16 mouse cellular contexts compared by ENCODE assay signal in genomic region chr2:60278627-60279026, GRCm38 (mm10).
"Had no signal": no experiment of that assay in that cellular context is flagged by ENCODE, and none has a peak within 500 bp of the region (broad histone marks: within the 10 kb centered on the region; RNA-seq: fewer than 3 reads in every experiment).

No protein-coding gene starts in this region.

- H3K9me3 ChIP-seq: limb, embryonic 15.5 days; liver, embryonic 12.5 days; midbrain, embryonic 10.5 days; midbrain, embryonic 15.5 days; neural tube, embryonic 13.5 days; stomach, embryonic 15.5 days had no signal

- H3K27ac ChIP-seq: kidney, postnatal 0 days; limb, embryonic 15.5 days; liver, embryonic 12.5 days; macrophage; midbrain, embryonic 10.5 days; midbrain, embryonic 15.5 days; neural tube, embryonic 13.5 days; stomach, embryonic 15.5 days had no signal

- ATAC-seq: liver, embryonic 12.5 days; midbrain, embryonic 15.5 days had no signal

- H3K27me3 ChIP-seq: limb, embryonic 15.5 days; stomach, embryonic 15.5 days had no signal

- H3K36me3 ChIP-seq: limb, embryonic 15.5 days; midbrain, embryonic 10.5 days; midbrain, embryonic 15.5 days; neural tube, embryonic 13.5 days; stomach, embryonic 15.5 days had no signal

- DNase-seq: kidney, adult 11 months; kidney, adult 9 months; kidney, postnatal 36 days; layer of hippocampus, adult 9-11 months; layer of hippocampus, postnatal 36 days; lung, embryonic 14.5 days; lung, postnatal 10 days; right cerebral cortex, postnatal 14 days had no signal

- H3K4me3 ChIP-seq: limb, embryonic 15.5 days; liver, embryonic 12.5 days; midbrain, embryonic 10.5 days; midbrain, embryonic 15.5 days; neural tube, embryonic 13.5 days; stomach, embryonic 15.5 days had no signal

- H3K4me1 ChIP-seq: stomach, embryonic 15.5 days had no signal

- H3K4me2 ChIP-seq: limb, embryonic 15.5 days; liver, embryonic 12.5 days; lung, embryonic 14.5 days; midbrain, embryonic 15.5 days; neural tube, embryonic 13.5 days; stomach, embryonic 15.5 days had no signal

- H3K9ac ChIP-seq: limb, embryonic 15.5 days; liver, embryonic 12.5 days; lung, embryonic 14.5 days; midbrain, embryonic 15.5 days; neural tube, embryonic 13.5 days; stomach, embryonic 15.5 days had no signal
